ENCODE assay signal across 9 mouse cellular contexts in genomic region chr5:14807136-14807535, GRCm38 (mm10).
DNase-seq lines count a peak whose midpoint lies in the region; ATAC-seq lines count a peak whose summit lies in the region.
"Had no signal": no experiment of that assay in that cellular context is flagged by ENCODE, and none has a peak within 500 bp of the region (broad histone marks: within the 10 kb centered on the region; RNA-seq: fewer than 3 reads in every experiment).

No protein-coding gene starts in this region.

- no peaks in the 10 kb centered on the region for H3K27me3 ChIP-seq in forebrain, embryonic 11.5 days (ENCODE audit: control insufficient read depth, insufficient read depth, low read length)
- no peaks in the 10 kb centered on the region for H3K27me3 ChIP-seq in liver, embryonic 13.5 days
- no peaks in the 10 kb centered on the region for H3K27me3 ChIP-seq in neural tube, embryonic 15.5 days (replicated peaks)
- H3K27me3 ChIP-seq: embryonic facial prominence, embryonic 13.5 days had no signal

- H3K36me3 ChIP-seq in forebrain, embryonic 11.5 days (ENCODE audit: control insufficient read depth, insufficient read depth, low read length): no peaks in the 10 kb centered on the region
- no peaks in the 10 kb centered on the region for H3K36me3 ChIP-seq in liver, embryonic 13.5 days
- no peaks in the 10 kb centered on the region for H3K36me3 ChIP-seq in neural tube, embryonic 15.5 days
- H3K36me3 ChIP-seq: embryonic facial prominence, embryonic 13.5 days had no signal

- WGBS in forebrain, embryonic 11.5 days: 4% methylated on average over 6 of the region's 6 CpGs
- WGBS in liver, embryonic 13.5 days (ENCODE audit: insufficient replicate concordance): 4% methylated on average over 6 of the region's 6 CpGs
- 4% methylated on average over 6 of the region's 6 CpGs for WGBS in neural tube, embryonic 15.5 days

- no peak overlapping the region for H3K4me2 ChIP-seq in forebrain, embryonic 11.5 days (ENCODE audit: low read depth, low read length, severe bottlenecking)
- no peak overlapping the region for H3K4me2 ChIP-seq in liver, embryonic 13.5 days
- H3K4me2 ChIP-seq in neural tube, embryonic 15.5 days: no peak overlapping the region
- H3K4me2 ChIP-seq: embryonic facial prominence, embryonic 13.5 days had no signal

- H3K9ac ChIP-seq in forebrain, embryonic 11.5 days (ENCODE audit: low read length): no peak overlapping the region
- H3K9ac ChIP-seq in liver, embryonic 13.5 days: no peak overlapping the region
- H3K9ac ChIP-seq in neural tube, embryonic 15.5 days (replicated peaks): no peak overlapping the region
- H3K9ac ChIP-seq: embryonic facial prominence, embryonic 13.5 days had no signal

- ATAC-seq in forebrain, embryonic 11.5 days (replicated peaks; ENCODE audit: low FRiP score): peak; percentile 91
- no peak for ATAC-seq in liver, embryonic 13.5 days (ENCODE audit: low read depth)
- ATAC-seq in neural tube, embryonic 15.5 days (ENCODE audit: low FRiP score): peak; percentile 72

- H3K4me3 ChIP-seq in forebrain, embryonic 11.5 days (ENCODE audit: low read depth, low read length): no peak overlapping the region
- no peak overlapping the region for H3K4me3 ChIP-seq in liver, embryonic 13.5 days (replicated peaks)
- no peak overlapping the region for H3K4me3 ChIP-seq in neural tube, embryonic 15.5 days (replicated peaks)
- H3K4me3 ChIP-seq: embryonic facial prominence, embryonic 13.5 days had no signal

- no peak overlapping the region for H3K27ac ChIP-seq in forebrain, embryonic 11.5 days (ENCODE audit: low read depth, low read length)
- H3K27ac ChIP-seq in liver, embryonic 13.5 days: no peak overlapping the region
- no peak overlapping the region for H3K27ac ChIP-seq in neural tube, embryonic 15.5 days (replicated peaks)
- H3K27ac ChIP-seq: embryonic facial prominence, embryonic 13.5 days had no signal

- H3K4me1 ChIP-seq in forebrain, embryonic 11.5 days (replicated peaks; ENCODE audit: control insufficient read depth, insufficient read depth, low read length): no peaks in the 10 kb centered on the region
- no peaks in the 10 kb centered on the region for H3K4me1 ChIP-seq in liver, embryonic 13.5 days (replicated peaks)
- H3K4me1 ChIP-seq in neural tube, embryonic 15.5 days: no peaks in the 10 kb centered on the region
- H3K4me1 ChIP-seq: embryonic facial prominence, embryonic 13.5 days had no signal

- no peaks in the 10 kb centered on the region for H3K9me3 ChIP-seq in forebrain, embryonic 11.5 days (ENCODE audit: control insufficient read depth, low read length)
- H3K9me3 ChIP-seq in liver, embryonic 13.5 days (replicated peaks): no peaks in the 10 kb centered on the region
- no peaks in the 10 kb centered on the region for H3K9me3 ChIP-seq in neural tube, embryonic 15.5 days (replicated peaks)
- H3K9me3 ChIP-seq: embryonic facial prominence, embryonic 13.5 days had no signal

- peak; percentile 10 for DNase-seq in left cerebral cortex, adult 11 months (ENCODE audit: low spot score)
- no peak for DNase-seq in left cerebral cortex, adult 8-10 months (ENCODE audit: low spot score in 2 of 2)
- peak; percentile 2 for DNase-seq in brain, embryonic 18.5 days (ENCODE audit: low read depth, low spot score)
- DNase-seq in forebrain, embryonic 11.5 days (ENCODE audit: low spot score): peak; percentile 69
- DNase-seq in kidney, adult 8-10 months: peak; percentile 13 to 53
- DNase-seq in liver, embryonic 13.5 days: peak; percentile 0
- DNase-seq in thymus, adult 18-20 months: no peak

Comparison
In these comparisons a context has a peak if more than half of its experiments do, and no peak if none do; other contexts are left out.
1. DNase-seq: peak in left cerebral cortex, adult 11 months (single experiment), brain, embryonic 18.5 days (single experiment), forebrain, embryonic 11.5 days (single experiment), kidney, adult 8-10 months (2 of 2) and liver, embryonic 13.5 days (single experiment); none in left cerebral cortex, adult 8-10 months (0 of 2) and thymus, adult 18-20 months (0 of 2).